In genomic region chr8:70928096-70928495, GRCm38 (mm10) we compare ENCODE assay signal across 19 mouse cellular contexts. TPM values are rescaled to one million over a fixed set of nuclear protein-coding genes. Genes with fewer than 3 reads are reported as not detected.
DNase-seq lines count a peak whose midpoint lies in the region; ATAC-seq and TF ChIP-seq lines count a peak whose summit lies in the region.
"Had no signal": no experiment of that assay in that cellular context is flagged by ENCODE, and none has a peak within 500 bp of the region (broad histone marks: within the 10 kb centered on the region; RNA-seq: fewer than 3 reads in every experiment).

No protein-coding gene starts in this region.

- no peak overlapping the region for H3K4me2 ChIP-seq in myocyte (ENCODE audit: low read depth)
- no peak overlapping the region for H3K4me2 ChIP-seq in kidney, embryonic 16.5 days (replicated peaks; ENCODE audit: low read depth, low read length)
- H3K4me2 ChIP-seq: embryonic facial prominence, embryonic 12.5 days; heart, embryonic 13.5 days; liver, embryonic 15.5 days; neural tube, embryonic 13.5 days had no signal

- no peak overlapping the region for H3K9ac ChIP-seq in kidney, embryonic 16.5 days (replicated peaks; ENCODE audit: low read length)
- H3K9ac ChIP-seq: embryonic facial prominence, embryonic 12.5 days; liver, embryonic 15.5 days; neural tube, embryonic 13.5 days had no signal

- 84% methylated on average over 3 of the region's 3 CpGs for WGBS in kidney, embryonic 16.5 days

- no peaks in the 10 kb centered on the region for H3K79me2 ChIP-seq in myocyte (ENCODE audit: control insufficient read depth, insufficient read depth)

- intact Hi-C loops in heart, postnatal 10 days (cut with DNase I), result no loop called here
- intact Hi-C loops in heart, postnatal 25 days (cut with DNase I), result loop anchor here (10.0 kb wide), 1 partner anchor 417 kb away; no protein-coding TSS in a partner anchor

- H3K27ac ChIP-seq in kidney, embryonic 16.5 days (ENCODE audit: low read length), result no peak overlapping the region
- H3K27ac ChIP-seq: embryonic facial prominence, embryonic 12.5 days; heart, embryonic 13.5 days; hindbrain, embryonic 10.5 days; liver, embryonic 15.5 days; neural tube, embryonic 13.5 days had no signal

- no peaks in the 10 kb centered on the region for H3K27me3 ChIP-seq in myocyte (ENCODE audit: control insufficient read depth, insufficient read depth, insufficient read length)
- H3K27me3 ChIP-seq in kidney, embryonic 16.5 days (ENCODE audit: insufficient read depth, low read length), result no peaks in the 10 kb centered on the region
- H3K27me3 ChIP-seq: embryonic facial prominence, embryonic 12.5 days; heart, embryonic 13.5 days; liver, embryonic 15.5 days; neural tube, embryonic 13.5 days had no signal

- no peak for TF ChIP-seq POLR2A in myocyte (IDR thresholded peaks at IDR 0.05; ENCODE audit: insufficient read length, low read depth)

- H3K4me3 ChIP-seq in myocyte, result no peak overlapping the region
- no peak overlapping the region for H3K4me3 ChIP-seq in kidney, embryonic 16.5 days (ENCODE audit: low read length)
- H3K4me3 ChIP-seq: embryonic facial prominence, embryonic 12.5 days; heart, embryonic 13.5 days; hindbrain, embryonic 10.5 days; liver, embryonic 15.5 days; megakaryocyte, embryonic 14.5 days; neural tube, embryonic 13.5 days had no signal

- H3K36me3 ChIP-seq in myocyte (ENCODE audit: control insufficient read depth, insufficient read depth), result no peaks in the 10 kb centered on the region
- H3K36me3 ChIP-seq in kidney, embryonic 16.5 days (ENCODE audit: insufficient read depth, low read length), result no peaks in the 10 kb centered on the region
- H3K36me3 ChIP-seq: liver, embryonic 15.5 days had no signal

- DNase-seq in adrenal gland, postnatal 14 days, result peak; percentile 13
- DNase-seq in adrenal gland, postnatal 25 days, result no peak
- DNase-seq in heart, postnatal 10 days, result peak; percentile 19 to 23
- no peak for DNase-seq in heart, postnatal 25 days (ENCODE audit: low spot score)
- peak; percentile 14 for DNase-seq in lung, postnatal 36 days
- DNase-seq in lung, adult 18-20 months, result no peak
- DNase-seq: cerebellum, adult 18-20 months; kidney, postnatal 14 days; layer of hippocampus, postnatal 36 days; right cerebral cortex, postnatal 4 days had no signal

- no peak overlapping the region for H3ac ChIP-seq in myocyte (ENCODE audit: control insufficient read depth, insufficient read length)

- no peak for ATAC-seq in kidney, embryonic 16.5 days (ENCODE audit: low FRiP score, low TSS enrichment)
- ATAC-seq: intestine, embryonic 16.5 days had no signal

- H3K4me1 ChIP-seq in kidney, embryonic 16.5 days (ENCODE audit: insufficient read depth, low read length), result no peaks in the 10 kb centered on the region
- H3K4me1 ChIP-seq: embryonic facial prominence, embryonic 12.5 days; hindbrain, embryonic 10.5 days; liver, embryonic 15.5 days; megakaryocyte, embryonic 14.5 days; neural tube, embryonic 13.5 days had no signal

- no peaks in the 10 kb centered on the region for H3K9me3 ChIP-seq in kidney, embryonic 16.5 days (ENCODE audit: low read length)
- H3K9me3 ChIP-seq: embryonic facial prominence, embryonic 12.5 days; heart, embryonic 13.5 days; hindbrain, embryonic 10.5 days; liver, embryonic 15.5 days; megakaryocyte, embryonic 14.5 days; neural tube, embryonic 13.5 days had no signal

TF ChIP-seq in myocyte, 11 proteins besides CTCF, POLR2A, EP300 and RAD21:
- no peak for TF ChIP-seq MAX (IDR thresholded peaks at IDR 0.05; ENCODE audit: low read depth)
- no peak for TF ChIP-seq POLR2AphosphoS2 (IDR thresholded peaks at IDR 0.05; ENCODE audit: insufficient read length, low read depth)
- TF ChIP-seq TCF12 (IDR thresholded peaks at IDR 0.05; ENCODE audit: insufficient read depth, poor library complexity, severe bottlenecking), result peak; percentile 91
- TF ChIP-seq MYOD1 (IDR thresholded peaks at IDR 0.05; ENCODE audit: control insufficient read depth in 1 of 3, insufficient read length in 2 of 3, low read depth in 2 of 3), result peak; percentile 90 to 97 (median 95)
- TF ChIP-seq MYOG (IDR thresholded peaks at IDR 0.05; ENCODE audit: control insufficient read depth in 1 of 3, insufficient read depth in 1 of 3, insufficient read length in 2 of 3, low read depth in 2 of 3), result peak; percentile 91 to 96 (median 94)
- no peak for TF ChIP-seq REST (IDR thresholded peaks at IDR 0.05; ENCODE audit: insufficient read depth, insufficient read length)
- TF ChIP-seq TCF3 (IDR thresholded peaks at IDR 0.05; ENCODE audit: insufficient read length, low read depth), result peak; percentile 97
- TF ChIP-seq E2F4 (IDR thresholded peaks at IDR 0.05; ENCODE audit: insufficient read depth), result no peak
- TF ChIP-seq CEBPB (IDR thresholded peaks at IDR 0.05; ENCODE audit: insufficient read depth, poor library complexity, severe bottlenecking), result no peak

RNA-seq across cellular contexts. Expression of gene Map1s, which starts 22.4 kb away (rescaled TPM):
- total RNA-seq in adrenal gland, postnatal 14 days (2021), result 26.2 and 32.1 TPM in 2 replicates
- 26.3 and 42.6 TPM in 2 replicates for total RNA-seq in adrenal gland, postnatal 25 days (2021)
- 10 to 100 TPM; 31.0 to 32.3 TPM for total RNA-seq in heart, postnatal 10 days (2021)
- total RNA-seq in heart, postnatal 25 days (2021), result 10 to 100 TPM; 20.7 to 21.2 TPM
- 62.0 TPM for polyA plus RNA-seq in myocyte (2012; fragmentation: generic; extraction: Trizol)
- polyA plus RNA-seq in kidney, embryonic 16.5 days (2015; fragmentation: Nextera tagmentation; extraction: Ambion mirVana), result 56.9 and 63.1 TPM in 2 replicates

RNA-seq across cellular contexts. Expression of gene Rpl18a, which starts 30.9 kb away (rescaled TPM):
- 1,399 and 1,708 TPM in 2 replicates for total RNA-seq in adrenal gland, postnatal 14 days (2021)
- total RNA-seq in adrenal gland, postnatal 25 days (2021), result 1,315 and 1,410 TPM in 2 replicates
- 1,000 to 10,000 TPM; 1,171 to 1,193 TPM for total RNA-seq in heart, postnatal 10 days (2021)
- 100 to 1,000 TPM; 838 to 880 TPM for total RNA-seq in heart, postnatal 25 days (2021)
- 5,695 TPM for polyA plus RNA-seq in myocyte (2012; fragmentation: generic; extraction: Trizol)
- 4,081 and 4,203 TPM in 2 replicates for polyA plus RNA-seq in kidney, embryonic 16.5 days (2015; fragmentation: Nextera tagmentation; extraction: Ambion mirVana)

RNA-seq across cellular contexts. Expression of gene Slc5a5, which starts 35.5 kb away (rescaled TPM):
- 0.30 TPM in 1 of 2 replicates, not detected in the other for total RNA-seq in adrenal gland, postnatal 14 days (2021)
- 0.09 TPM in 1 of 2 replicates, not detected in the other for total RNA-seq in adrenal gland, postnatal 25 days (2021)
- under 1 TPM in 1 of 2 experiments, not detected in 1; 0.10 TPM for total RNA-seq in heart, postnatal 10 days (2021)
- total RNA-seq in heart, postnatal 25 days (2021), result not detected
- polyA plus RNA-seq in myocyte (2012; fragmentation: generic; extraction: Trizol), result 3.0 TPM
- 0.22 and 0.28 TPM in 2 replicates for polyA plus RNA-seq in kidney, embryonic 16.5 days (2015; fragmentation: Nextera tagmentation; extraction: Ambion mirVana)
- polyA plus RNA-seq: liver, embryonic 15.5 days had no signal

RNA-seq across cellular contexts. Expression of gene Ccdc124, which starts 54.4 kb away (rescaled TPM):
- 52.2 and 52.9 TPM in 2 replicates for total RNA-seq in adrenal gland, postnatal 14 days (2021)
- 54.6 and 57.5 TPM in 2 replicates for total RNA-seq in adrenal gland, postnatal 25 days (2021)
- total RNA-seq in heart, postnatal 10 days (2021), result 10 to 100 TPM; 40.9 to 41.1 TPM
- total RNA-seq in heart, postnatal 25 days (2021), result 10 to 100 TPM; 46.6 to 47.7 TPM
- 141 TPM for polyA plus RNA-seq in myocyte (2012; fragmentation: generic; extraction: Trizol)
- polyA plus RNA-seq in kidney, embryonic 16.5 days (2015; fragmentation: Nextera tagmentation; extraction: Ambion mirVana), result 114 and 119 TPM in 2 replicates

Comparison
In these comparisons a context has a peak if more than half of its experiments do, and no peak if none do; other contexts are left out.
1. DNase-seq: peak in adrenal gland, postnatal 14 days (single experiment), heart, postnatal 10 days (2 of 2) and lung, postnatal 36 days (single experiment); none in adrenal gland, postnatal 25 days (single experiment), heart, postnatal 25 days (single experiment) and lung, adult 18-20 months (0 of 2).